Mouse (Mus musculus): ENCODE measurements around the gene Nsun4. TPM values are rescaled to one million over a fixed set of nuclear protein-coding genes. Genes with fewer than 3 reads are reported as not detected.

The Nsun4 gene
- total and polyA plus RNA-seq, 3 experiments, result 19.9 to 32.8 (median 20.5) TPM

- TF ChIP-seq SMC3 (IDR thresholded peaks at IDR 0.05; ENCODE audit: low read depth, low read length) (no peak), PAX5 (IDR thresholded peaks at IDR 0.05; ENCODE audit: low read length) (no peak), ZKSCAN1 (IDR thresholded peaks at IDR 0.05; ENCODE audit: borderline replicate concordance, low read depth, low read length) (no peak), ZC3H11A (IDR thresholded peaks at IDR 0.05; ENCODE audit: low read depth, low read length) (no peak), CHD2 (IDR thresholded peaks at IDR 0.05; ENCODE audit: low read length) (no peak), USF2 (conservative IDR thresholded peaks at IDR 0.05; ENCODE audit: low read depth, low read length) (no peak), TCF12 (IDR thresholded peaks at IDR 0.05; ENCODE audit: low read depth, low read length) (peak; percentile 52; the same call in 1 of the 2 replicates), USF1 (IDR thresholded peaks at IDR 0.05; ENCODE audit: low read depth, low read length) (no peak), JUN (IDR thresholded peaks at IDR 0.05; ENCODE audit: insufficient read depth, low read depth, low read length) (no peak), MXI1 (IDR thresholded peaks at IDR 0.05; ENCODE audit: low read depth, low read length) (peak; percentile 86), HCFC1 (IDR thresholded peaks at IDR 0.05; ENCODE audit: low read depth, low read length) (peak; percentile 51; the same call in 1 of the 2 replicates)
Measured at GRCm38 (mm10) chr4:116017300-116017901, 36.3 kb downstream of the Nsun4 start (continued).

GRCm38 (mm10) chr4:116016862-116017299 lies 36.8 kb downstream of the Nsun4 start:
- dilution Hi-C loops (cut with MboI; ENCODE audit: extremely low pct_ligation_motif_present, extremely low pct_unique_long_range_greater_than_20kb, low sequenced_read_pairs) (no loop called here), in situ Hi-C loops (cut with MboI; ENCODE audit: low pct_ligation_motif_present, low pct_unique_long_range_greater_than_20kb, low sequenced_read_pairs) (no loop called here)
- no peak overlapping the region for H3K27ac ChIP-seq (ENCODE audit: insufficient read depth, low read depth)

GRCm38 (mm10) chr4:116016396-116016795 lies 37.3 kb downstream of the Nsun4 start:
- dilution Hi-C loops (cut with MboI; ENCODE audit: extremely low pct_ligation_motif_present, extremely low pct_unique_long_range_greater_than_20kb, low sequenced_read_pairs), result no loop called here
- H3K27me3 ChIP-seq (replicated peaks), result peaks cover 14% of the 10 kb centered on the region
- H3K9ac ChIP-seq (ENCODE audit: insufficient read depth, low read depth), result peak overlapping the region; percentile 50
- H3K9me3 ChIP-seq (replicated peaks; ENCODE audit: low read length), result no peaks in the 10 kb centered on the region
- DNase-seq (ENCODE audit: extremely low read depth), result peak; percentile 29
- H3K4me3 ChIP-seq (replicated peaks in 1 of 3; ENCODE audit: low read depth in 2 of 3, low read length in 2 of 3, poor library complexity in 1 of 3), result peak overlapping the region; percentile 78 to 96 (median 86)
- H3K79me2 ChIP-seq (replicated peaks; ENCODE audit: control insufficient read depth, extremely low read depth, insufficient read depth, poor library complexity, severe bottlenecking), result peaks cover 10% of the 10 kb centered on the region; the same call in 1 of the 2 replicates
- peak overlapping the region; percentile 93 for H3K4me2 ChIP-seq (ENCODE audit: insufficient read depth, low read depth, poor library complexity, severe bottlenecking)
- no peak overlapping the region for H3K27ac ChIP-seq (ENCODE audit: insufficient read depth, low read depth)
- peaks cover 0 to 12% of the 10 kb centered on the region in 2 experiments for H3K36me3 ChIP-seq (replicated peaks in 1 of 2; ENCODE audit: control insufficient read depth in 1 of 2, insufficient read depth in 1 of 2, low read length in 1 of 2)
- in situ Hi-C loops (cut with MboI; ENCODE audit: low pct_ligation_motif_present, low pct_unique_long_range_greater_than_20kb, low sequenced_read_pairs), result no loop called here
- TF ChIP-seq MYC (IDR thresholded peaks at IDR 0.05; ENCODE audit: low read depth, low read length) (no peak), POLR2A (IDR thresholded peaks at IDR 0.05; ENCODE audit: low read depth, low read length) (no peak), CTCF (conservative IDR thresholded peaks at IDR 0.05 in 1 of 2, IDR thresholded peaks at IDR 0.05 in 1 of 2; ENCODE audit: low read depth in 2 of 2, low read length in 2 of 2) (no peak)
- peaks cover 9 to 49% of the 10 kb centered on the region in 2 experiments for H3K4me1 ChIP-seq (ENCODE audit: control insufficient read depth in 1 of 2, insufficient read depth in 2 of 2)

More at GRCm38 (mm10) chr4:116016862-116017299, 36.8 kb downstream of the Nsun4 start:
- H3K79me2 ChIP-seq (replicated peaks; ENCODE audit: control insufficient read depth, extremely low read depth, insufficient read depth, poor library complexity, severe bottlenecking), result peaks cover 10% of the 10 kb centered on the region; the same call in 1 of the 2 replicates
- DNase-seq (ENCODE audit: extremely low read depth), result no peak
- peak overlapping the region; percentile 50 for H3K9ac ChIP-seq (ENCODE audit: insufficient read depth, low read depth)
- TF ChIP-seq EP300 (IDR thresholded peaks at IDR 0.05; ENCODE audit: low read length) (no peak), ZKSCAN1 (IDR thresholded peaks at IDR 0.05; ENCODE audit: borderline replicate concordance, low read depth, low read length) (no peak), USF1 (IDR thresholded peaks at IDR 0.05; ENCODE audit: low read depth, low read length) (no peak), TCF12 (IDR thresholded peaks at IDR 0.05; ENCODE audit: low read depth, low read length) (0 out of 2 replicates have a peak, but pooled peaks have one; percentile 8), PAX5 (IDR thresholded peaks at IDR 0.05; ENCODE audit: low read length) (no peak), CHD1 (IDR thresholded peaks at IDR 0.05; ENCODE audit: low read depth, low read length) (0 out of 2 replicates have a peak, but pooled peaks have one; percentile 46)
- H3K4me2 ChIP-seq (ENCODE audit: insufficient read depth, low read depth, poor library complexity, severe bottlenecking), result peak overlapping the region; percentile 93
- peaks cover 9 to 46% of the 10 kb centered on the region in 2 experiments for H3K4me1 ChIP-seq (ENCODE audit: control insufficient read depth in 1 of 2, insufficient read depth in 2 of 2)
- H3K9me3 ChIP-seq (replicated peaks; ENCODE audit: low read length), result no peaks in the 10 kb centered on the region
- H3K4me3 ChIP-seq (replicated peaks in 1 of 3; ENCODE audit: low read depth in 2 of 3, low read length in 2 of 3, poor library complexity in 1 of 3), result peak overlapping the region; percentile 78 to 96 (median 86)
- peaks cover 0 to 9% of the 10 kb centered on the region in 2 experiments for H3K36me3 ChIP-seq (replicated peaks in 1 of 2; ENCODE audit: control insufficient read depth in 1 of 2, insufficient read depth in 1 of 2, low read length in 1 of 2)
- peaks cover 14% of the 10 kb centered on the region for H3K27me3 ChIP-seq (replicated peaks)
